Mouse (Mus musculus) lung, adult 2 months (tissue): ENCODE data around the gene Trpm8.

Experiments
- CTCF ChIP-seq: fragments of 200-500 bp; IDR thresholded peaks from 2 replicates; pipeline ENCODE4 v1.5.1; 2011; ENCODE audit warnings: mild to moderate bottlenecking, low read length, control low read depth; ENCODE audit not compliant: insufficient read depth
- POLR2A ChIP-seq: fragments of 200-500 bp; IDR thresholded peaks from 2 replicates; pipeline ENCODE4 v1.6.1; 2011; ENCODE audit warnings: low read depth, mild to moderate bottlenecking, control low read depth, low read length, borderline replicate concordance; ENCODE audit errors: extremely low read depth

GRCm38 (mm10) chr1:88250023-88250422 is 27.4 kb upstream of the Trpm8 start:
- TF ChIP-seq CTCF = no peak
- TF ChIP-seq POLR2A = no peak
